Mouse (Mus musculus) embryonic fibroblast, embryonic 13.5 days (primary cell): ENCODE results near the gene Klf2.

ENCODE experiments used
- CTCF ChIP-seq: IDR thresholded peaks from 2 replicates; pipeline ENCODE4 v1.5.1; 2011; ENCODE audit warnings: mild to moderate bottlenecking, control low read depth, low read length, moderate library complexity, borderline replicate concordance; ENCODE audit not compliant: insufficient read depth
- POLR2A ChIP-seq: IDR thresholded peaks from 2 replicates; pipeline ENCODE4 v1.6.1; 2011; ENCODE audit warnings: low read depth, mild to moderate bottlenecking, control low read depth, low read length, moderate library complexity

DNA sequence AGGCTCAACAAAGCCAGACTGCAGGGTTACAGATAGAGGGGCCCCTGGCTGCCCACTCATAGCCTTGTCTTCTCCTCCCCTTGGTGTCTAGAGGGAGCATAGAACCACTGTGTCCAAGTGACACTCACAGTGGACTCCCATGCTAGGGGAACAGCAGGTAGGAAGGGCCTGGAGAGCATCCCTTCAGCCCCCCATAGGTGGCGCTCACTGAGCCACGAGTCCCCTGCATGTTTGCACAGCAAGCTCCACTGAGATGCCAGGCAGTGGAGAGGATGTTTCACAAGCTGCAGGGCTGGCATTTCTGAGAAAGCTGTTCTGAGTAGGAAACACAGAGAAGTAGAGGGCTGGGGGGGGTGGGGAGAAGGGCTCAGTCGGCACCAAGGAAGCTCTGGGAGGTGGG is 46.5 kb upstream of the Klf2 start:
- TF ChIP-seq CTCF (peak; percentile 60), POLR2A (no peak)
